Mouse (Mus musculus) cerebellum, adult 9-11 months (tissue): ENCODE results near the gene Mrgprh.
A peak's percentile ranks its signal among the peaks of the same experiment; 100 is the strongest.

Source experiments
- DNase-seq: peaks from one replicate; pipeline ENCODE4 v3.0.0; 2022

Mrgprh gene

DNA sequence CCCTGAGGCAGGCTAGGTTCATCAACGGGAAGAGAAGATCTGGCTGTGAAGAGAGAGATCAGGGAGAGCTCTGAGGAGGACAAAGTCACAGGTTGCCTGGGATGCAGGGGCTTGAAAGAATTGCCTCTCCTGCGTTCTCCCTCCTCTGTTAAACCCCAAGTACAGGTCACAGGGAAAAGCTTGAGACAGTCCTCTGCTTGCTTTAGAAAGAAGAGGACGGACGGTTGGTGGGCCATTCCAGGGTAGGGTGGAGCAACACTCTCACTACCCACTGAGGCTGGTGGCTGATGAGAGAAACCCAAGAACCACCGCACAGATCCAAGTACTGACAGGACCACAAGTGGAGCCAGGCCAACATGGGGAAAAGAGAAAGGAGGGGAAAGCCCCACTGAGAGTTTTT is at the start of gene Mrgprh:
Gene Mrgprh (plus strand): TSS at position 301 of the 400 bp plus-strand sequence.
- no peak for DNase-seq

DNA sequence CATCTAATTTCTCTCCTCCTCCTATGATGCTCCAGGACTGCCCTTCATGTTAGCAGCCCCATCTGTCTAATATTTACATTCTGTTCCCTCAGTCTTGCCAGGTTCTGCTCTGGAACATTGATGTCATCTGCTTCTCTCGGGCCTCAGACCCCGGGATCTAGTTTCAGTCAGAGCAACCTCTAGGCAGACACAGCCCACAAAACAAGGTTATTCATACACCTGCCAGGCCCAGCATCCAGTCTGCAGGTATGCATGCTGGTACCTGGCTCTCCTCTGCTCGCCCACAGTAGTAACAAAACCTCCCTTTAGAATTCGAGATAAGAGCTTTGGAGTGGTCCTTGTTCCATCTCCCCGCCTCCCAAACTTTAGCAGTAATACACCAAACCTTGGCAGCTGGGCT is 45.5 kb upstream of the Mrgprh start:
- peak; percentile 70 for DNase-seq

DNA sequence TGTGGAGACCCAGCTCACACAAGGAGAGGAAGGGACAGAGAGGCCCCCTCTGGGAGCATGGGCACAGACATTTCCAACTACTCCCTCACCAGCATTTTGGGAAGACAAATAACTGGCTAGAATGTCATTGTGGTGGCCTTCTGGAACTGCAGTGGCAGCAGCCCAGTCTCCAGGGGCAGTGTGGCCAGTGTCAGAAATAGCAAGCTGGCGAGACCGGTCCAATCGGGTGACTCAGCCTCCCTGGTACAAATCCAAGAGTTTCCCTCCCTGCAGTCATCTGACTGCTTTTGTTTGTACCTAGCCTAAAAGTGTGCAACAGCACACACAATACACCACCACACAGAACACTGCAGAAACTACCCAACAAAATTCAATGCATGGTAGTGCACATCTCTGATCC is 43.6 kb upstream of the Mrgprh start:
- peak; percentile 81 for DNase-seq

DNA sequence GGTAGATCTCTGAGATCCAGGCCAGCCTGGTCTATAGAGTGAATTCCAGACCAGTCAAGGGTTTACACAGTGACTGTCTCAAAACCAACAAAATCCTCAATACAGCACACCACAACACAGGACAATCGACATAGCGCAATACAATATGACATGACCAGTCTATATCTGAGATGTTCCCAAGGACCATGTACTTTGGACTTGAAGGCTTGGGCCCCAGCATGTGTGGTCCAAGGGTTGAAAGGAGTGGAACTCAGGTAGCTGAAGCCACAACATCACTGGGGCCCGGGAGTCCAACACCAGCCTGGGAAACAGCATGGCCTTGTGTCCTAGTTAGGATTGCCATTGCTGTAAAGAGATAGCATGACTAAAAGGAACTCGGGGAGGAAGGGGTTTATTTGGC is 43.2 kb upstream of the Mrgprh start:
- DNase-seq: no peak

DNA sequence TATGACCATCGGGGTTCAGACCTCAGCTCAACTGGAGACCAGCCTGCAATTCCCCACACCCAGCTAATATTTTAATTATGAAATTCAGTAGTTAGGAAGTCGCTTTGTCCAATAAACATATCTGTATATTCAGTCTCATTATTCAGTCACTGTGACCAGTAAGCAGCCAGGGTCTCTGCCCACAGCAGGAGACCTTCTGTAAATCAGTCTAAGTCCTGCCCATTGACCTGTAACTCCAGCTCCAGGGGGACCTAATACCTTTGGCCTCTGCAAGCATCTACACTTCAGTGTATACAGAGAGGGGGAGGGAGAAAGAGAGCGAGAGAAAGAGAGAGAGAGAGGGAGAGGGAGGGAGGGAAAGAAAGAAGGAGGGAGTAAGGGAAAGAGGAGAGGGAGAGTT is 41.5 kb upstream of the Mrgprh start:
- DNase-seq: no peak

DNA sequence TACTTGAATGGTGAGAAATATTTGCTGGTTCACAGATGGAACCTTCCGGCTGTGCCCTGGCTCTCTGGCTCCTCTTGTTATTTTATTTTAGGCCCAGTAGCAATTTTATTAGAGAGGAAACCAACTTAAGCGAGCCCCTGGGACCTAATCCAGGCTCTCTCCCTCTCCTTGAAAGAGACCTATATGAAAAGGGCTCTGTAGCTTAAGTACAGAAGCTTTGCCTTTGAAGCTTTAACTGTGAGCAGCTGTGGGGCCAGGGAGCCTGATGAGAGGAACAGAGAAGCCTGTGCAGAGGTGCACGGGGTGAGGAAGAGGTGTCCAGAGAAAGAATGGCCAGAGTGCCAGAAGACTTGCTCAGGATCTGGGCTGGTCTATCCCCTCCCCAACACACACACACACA is 41.0 kb upstream of the Mrgprh start:
- DNase-seq: no peak

DNA sequence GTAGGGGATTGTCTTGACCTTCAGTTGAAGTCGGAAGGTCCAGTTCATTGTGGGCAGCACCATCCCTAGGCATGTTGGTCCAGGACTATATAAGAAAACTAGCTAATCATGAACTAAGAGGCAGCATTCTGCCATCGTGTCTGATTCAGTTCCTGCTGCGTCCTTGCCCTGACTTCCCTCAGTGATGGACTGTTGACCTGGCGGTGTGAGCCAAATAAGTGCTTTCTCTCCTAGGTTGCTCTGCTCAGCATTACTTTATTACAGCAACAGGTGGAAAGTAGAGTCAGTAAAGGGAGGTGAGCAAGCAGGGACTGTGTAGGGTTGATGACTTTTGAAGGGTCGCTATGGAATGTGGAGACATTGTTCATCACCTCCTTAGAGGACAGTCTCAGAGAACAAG is 40.1 kb upstream of the Mrgprh start:
- no peak for DNase-seq

DNA sequence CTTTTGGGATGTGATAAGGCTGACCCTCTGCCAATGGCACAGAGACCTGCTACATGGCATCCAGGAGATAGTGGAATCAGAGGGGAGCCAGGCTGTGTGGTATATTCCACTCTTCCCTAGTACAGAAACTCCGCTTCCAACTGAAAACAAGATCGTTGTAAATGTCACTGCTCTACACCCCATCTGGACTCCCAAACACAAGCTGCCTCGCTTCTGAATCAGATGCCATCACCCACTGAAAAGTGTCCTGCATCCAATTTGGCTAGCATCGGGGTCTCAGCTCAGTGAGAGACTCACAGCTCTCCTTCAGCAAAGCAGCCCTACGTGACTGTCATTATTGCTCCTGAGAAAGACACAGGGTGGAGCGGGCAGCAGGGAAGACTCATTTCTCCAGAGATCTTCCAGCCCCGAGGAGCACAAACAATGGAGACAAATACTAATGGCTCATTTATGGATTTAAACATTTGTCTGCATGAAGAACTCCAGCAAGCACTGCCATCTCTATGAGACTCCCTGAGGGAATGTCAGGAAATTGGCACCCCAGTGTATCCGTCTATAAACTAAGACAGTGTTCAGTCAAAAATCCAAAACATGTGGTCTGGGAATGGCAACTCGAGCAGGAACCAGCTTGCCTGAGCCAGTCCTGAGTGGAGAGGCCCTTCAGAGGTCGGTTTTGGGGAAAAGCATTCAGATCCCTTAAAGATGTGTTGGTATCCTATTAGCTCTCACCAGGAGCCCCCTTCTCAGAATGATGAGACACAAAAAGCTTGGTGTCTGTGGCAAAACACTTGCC is 36.2 kb upstream of the Mrgprh start:
- peak; percentile 69 for DNase-seq

DNA sequence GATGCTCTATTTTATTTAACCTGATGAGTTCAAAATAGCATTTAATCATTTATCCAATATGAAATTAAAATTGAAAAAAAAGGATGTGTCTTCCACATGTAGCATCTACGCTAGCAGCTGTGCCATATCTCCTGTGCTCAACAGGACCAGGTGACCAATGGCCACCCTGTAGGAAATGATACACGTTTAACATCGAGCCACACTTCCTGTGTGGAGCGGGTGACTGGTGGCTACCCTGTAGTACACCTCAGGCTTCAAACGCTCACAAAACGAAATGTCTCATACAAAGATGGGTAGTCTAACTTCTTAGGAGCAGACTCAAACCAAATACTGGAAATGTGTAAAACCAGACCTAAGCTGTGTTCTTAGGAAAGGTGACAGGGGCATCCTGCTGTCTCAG is 32.0 kb upstream of the Mrgprh start:
- DNase-seq: no peak

DNA sequence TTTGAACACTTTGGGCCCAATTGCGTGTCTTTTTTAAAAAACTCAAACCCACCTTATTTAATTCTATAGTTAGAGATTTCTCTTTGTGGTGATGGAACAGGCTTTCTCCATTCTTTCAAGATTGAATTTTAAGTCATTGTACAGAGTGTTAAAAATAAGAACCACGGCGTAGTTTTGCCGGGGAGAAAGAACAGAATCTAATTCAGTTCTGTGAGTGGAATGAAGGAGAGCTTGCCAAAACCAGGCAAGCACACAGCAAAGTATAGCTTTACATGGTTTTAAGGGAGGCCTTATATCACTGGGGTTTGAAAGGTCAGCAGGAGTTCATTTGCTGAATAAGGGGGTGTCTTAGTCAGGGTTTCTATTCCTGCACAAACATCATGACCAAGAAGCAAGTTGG is 31.3 kb upstream of the Mrgprh start:
- DNase-seq: no peak

DNA sequence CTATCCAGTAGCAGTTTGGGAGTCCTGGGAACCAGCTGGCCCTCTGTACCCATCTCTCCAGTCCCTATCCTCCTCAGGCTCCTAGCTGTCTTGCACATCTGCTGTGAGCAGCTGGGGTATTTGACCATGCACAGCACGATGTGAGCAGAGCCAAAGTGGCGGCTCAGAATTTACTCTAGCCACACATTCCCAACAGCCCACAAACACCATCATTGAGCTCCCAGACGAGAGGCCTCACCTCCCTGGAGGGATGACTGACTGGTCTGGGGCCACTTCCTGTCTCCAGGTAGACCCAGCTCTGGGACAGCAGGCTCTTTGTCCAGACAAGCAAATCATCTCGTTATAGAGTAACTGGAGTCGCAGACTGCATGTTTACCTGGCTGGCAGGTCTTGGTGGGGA is 30.0 kb upstream of the Mrgprh start:
- no peak for DNase-seq

DNA sequence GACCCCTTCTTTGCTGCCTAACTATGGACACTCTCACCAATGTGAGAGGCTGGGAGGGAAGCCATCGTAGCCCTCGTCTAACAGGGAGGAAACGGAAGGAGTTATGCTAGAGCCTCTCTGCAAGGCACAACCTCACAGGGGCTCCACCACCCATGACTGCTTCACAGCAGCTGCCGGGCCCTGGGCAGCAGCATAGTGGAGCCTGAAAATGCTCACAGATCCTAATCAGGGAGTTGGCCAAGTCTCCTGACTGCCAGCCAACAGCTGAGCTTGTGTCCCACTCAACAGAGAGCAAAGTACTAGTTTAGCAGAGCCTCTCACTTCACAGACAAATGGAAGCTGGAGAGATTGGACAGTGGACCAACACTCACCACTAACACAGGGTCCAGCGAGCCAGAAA is 29.4 kb upstream of the Mrgprh start:
- no peak for DNase-seq

DNA sequence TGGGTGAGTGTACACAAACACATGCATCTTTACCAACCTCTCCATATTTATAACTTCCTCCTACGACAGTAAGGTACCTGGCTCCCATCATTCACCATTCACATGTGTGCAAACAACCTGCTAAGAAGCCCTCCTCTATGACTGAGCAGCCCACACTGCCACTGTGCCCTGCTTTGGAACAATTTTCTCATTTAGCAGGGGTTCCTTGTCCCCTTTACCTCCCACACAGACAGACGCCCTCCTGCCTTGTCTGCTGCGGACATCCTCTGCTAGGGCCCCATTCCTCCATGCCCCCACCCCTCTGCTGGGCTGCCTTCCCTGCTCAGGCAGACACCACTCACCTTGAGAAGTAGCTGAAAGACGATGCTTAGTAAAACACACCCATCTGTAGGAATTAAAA is 28.1 kb upstream of the Mrgprh start:
- no peak for DNase-seq

DNA sequence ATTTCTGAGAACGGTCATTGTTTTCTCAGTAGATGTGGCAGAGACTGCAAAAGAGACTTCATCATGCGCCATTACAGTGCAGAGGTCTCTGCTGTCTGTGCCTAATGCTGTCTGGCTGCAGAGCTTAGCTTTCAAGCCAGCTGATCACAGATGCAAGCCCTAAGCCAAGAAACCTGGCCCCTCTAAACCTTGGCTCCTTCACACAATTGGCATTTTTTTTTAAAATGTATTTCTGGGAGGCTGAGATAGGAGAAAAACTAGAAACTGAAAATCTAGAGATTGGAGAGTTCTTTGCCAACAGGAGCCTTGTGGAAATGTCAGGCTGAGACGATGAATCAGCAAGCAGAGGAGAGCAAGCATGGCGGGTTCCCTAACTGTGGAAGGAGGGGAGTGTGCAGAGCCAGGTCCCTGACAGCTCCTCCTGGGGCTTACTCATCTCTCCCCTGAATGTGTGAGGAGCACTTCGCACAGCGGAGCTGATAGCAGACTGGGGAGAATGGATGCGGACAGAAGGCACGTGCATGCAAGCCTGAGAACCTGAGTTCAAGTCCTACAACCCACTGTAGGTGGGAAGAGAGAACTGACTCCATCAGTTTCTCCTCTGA is 26.0 kb upstream of the Mrgprh start:
- no peak for DNase-seq

DNA sequence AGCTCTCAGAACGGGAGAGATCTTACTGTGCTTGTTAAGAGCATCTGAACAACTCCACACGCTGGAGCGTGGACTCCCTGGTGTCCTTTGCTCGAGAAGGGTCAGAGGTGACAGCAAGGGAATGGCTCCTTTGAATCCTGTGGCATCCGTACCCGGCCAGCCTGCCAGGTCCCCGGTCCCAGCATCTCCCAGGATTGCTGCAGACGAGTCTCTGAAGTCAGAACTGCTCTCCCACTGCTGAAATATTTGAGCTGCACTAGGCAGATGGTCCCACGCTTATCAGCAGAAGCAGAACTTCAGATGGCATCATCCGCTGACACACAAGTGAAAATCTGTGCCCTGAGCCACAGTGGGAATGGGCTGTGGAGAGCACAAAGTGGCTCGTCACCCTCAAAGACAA is 24.1 kb upstream of the Mrgprh start:
- no peak for DNase-seq

DNA sequence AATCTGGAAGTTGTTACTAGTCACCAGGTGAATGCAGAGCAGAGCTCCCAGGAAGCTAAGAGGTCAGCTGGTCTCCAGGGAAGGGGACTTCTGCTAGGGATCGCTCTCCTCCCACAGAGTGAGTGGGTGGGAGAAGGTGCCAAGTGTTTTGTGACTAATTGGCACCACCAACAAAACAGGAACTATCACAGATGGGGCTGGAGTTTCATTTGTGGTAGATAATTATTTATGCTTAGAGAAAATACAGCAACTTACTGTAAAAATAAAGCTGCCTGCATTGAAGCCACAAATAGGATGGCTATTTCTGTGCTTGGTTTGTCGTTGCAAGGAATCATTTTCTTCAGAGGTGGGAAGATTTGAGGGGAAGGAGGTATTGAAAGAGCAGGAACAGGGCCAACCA is 22.0 kb upstream of the Mrgprh start:
- DNase-seq: peak; percentile 47

DNA sequence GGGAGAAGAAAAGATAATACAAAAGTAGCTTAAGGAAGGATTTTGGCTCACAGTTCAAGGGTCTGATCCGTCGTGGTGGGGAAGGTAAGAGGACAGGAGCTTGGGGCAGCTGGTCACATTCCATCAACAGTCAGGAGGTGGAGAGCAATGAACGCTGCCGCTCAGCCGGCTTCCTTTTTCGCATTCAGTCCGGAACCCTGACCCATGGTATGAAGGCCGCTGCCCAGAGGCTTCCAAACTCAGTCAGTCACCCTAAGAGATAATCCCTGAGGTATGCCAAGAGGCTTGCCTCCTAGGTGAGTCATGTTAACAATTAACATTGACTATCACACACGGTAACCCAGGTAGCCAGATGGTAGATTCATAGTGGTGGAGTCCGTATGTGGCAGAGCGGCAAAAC is 21.4 kb upstream of the Mrgprh start:
- no peak for DNase-seq

DNA sequence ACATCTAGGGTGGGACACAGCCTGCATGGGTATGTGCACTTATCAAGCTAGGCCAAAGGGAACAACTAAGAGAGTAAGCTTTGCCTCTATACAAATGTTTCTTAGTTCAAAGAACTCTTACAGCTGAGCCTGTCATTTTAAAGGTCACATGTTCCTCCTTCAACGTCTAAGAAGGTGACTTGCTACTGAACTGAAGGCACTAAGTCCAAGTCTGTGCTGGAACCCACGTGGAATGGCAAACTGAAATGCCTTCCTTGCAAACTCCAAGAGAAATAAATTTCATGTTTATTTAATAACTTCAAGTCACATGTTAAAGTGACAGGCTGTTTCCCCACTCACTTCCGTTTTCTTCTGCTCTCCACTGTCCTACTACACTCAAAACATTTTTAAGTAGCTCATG is 18.4 kb upstream of the Mrgprh start:
- DNase-seq: no peak

DNA sequence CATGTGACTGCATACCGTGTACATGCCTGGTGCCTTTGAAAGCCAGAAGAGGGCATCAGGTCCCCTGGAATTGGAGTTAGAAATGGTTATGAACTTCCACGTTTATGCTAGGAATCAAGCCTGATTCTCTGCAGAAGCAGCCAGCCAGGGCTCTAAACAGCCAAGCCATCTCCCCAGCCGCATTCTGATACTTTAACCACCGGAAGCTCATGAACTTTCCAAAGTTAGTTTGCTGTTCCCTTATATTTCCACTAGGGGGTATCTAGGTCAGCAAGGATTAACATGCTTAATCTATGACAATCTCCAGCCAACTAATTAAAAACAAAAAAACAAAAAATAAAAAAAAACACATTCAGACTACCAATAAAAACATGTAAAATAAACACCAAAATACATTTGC is 17.8 kb upstream of the Mrgprh start:
- DNase-seq: no peak

DNA sequence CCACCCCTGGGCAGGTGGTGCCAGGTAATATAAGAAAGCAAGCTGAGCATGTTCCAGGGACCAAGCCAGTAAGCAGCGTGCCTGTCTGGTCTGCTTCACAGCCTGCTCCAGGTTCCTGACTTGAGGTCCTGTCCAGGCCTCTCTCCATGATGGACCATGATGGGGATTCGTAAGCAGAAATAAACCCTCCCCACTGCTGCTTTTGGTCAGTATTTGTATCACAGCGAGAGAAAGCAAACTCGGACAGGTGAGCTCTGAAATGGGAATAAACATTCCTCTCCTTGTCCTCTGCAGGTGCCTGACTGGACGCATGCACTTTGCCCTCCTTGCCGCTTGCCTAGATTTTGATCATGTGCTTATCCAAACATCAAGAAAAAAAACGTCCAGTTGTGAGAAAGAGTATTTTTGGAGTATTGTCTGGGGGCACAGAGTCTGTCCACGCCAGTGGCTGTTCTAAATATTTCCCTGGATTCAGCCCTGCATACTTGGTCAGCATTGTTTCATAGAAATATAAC is 16.8 kb upstream of the Mrgprh start:
- DNase-seq: no peak

DNA sequence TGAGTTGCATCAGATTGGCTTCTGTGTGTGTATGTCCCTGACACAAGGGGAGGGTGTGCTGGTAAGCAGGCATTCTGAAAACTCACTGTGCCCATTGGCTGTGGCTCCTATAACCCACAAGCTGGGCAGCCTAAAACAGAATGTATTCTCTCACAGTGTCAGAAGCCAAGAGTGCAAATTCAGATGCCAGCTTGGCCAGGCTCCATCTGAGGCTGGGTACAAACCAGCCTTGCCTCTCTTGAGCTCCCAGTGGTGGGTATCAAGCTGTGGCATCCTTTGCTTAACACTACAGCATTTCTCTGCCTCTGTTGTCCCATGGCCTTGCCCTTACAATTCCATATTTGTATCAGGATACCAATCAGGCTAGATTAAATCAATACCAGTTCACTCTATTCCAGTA is 11.7 kb upstream of the Mrgprh start:
- peak; percentile 43 for DNase-seq

DNA sequence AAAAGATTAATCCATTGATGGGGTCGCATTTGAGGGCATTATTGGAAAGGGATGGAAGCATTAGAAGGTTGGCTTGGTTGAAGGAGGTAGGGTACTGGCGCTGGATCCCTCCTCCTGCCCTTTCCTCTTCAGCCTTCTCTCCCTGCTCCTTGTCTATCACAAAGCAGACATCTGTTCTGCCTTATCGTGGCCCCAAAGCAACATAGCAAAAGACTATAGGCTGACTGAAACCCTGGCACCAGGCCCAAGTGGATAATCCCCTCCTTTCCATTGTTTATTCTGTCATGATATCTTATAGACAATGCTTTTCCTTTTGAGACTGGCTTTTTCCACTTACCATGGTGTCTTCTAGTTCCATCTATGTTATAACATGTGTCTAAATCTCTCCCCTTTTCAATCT is 10.4 kb upstream of the Mrgprh start:
- no peak for DNase-seq

DNA sequence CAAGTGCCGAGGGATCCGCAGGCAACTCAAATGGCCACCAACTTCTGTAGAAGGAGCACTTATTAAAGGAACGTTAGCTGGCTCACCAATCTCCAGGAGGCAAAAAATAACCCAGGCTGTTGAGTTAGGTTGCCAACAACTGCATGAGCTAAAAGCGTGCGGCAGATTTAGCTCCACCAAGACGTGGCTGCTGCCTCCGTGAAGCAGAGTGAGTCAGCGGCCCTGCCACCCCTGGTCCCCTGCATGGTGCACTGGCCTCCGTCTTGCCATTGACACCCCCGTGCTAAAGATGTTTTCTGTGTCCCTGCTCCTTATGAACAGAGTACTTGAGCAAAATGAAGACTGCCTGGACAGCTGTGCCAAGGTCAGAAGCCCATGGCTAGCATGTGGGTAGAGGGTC is 9.0 kb upstream of the Mrgprh start:
- DNase-seq: no peak

DNA sequence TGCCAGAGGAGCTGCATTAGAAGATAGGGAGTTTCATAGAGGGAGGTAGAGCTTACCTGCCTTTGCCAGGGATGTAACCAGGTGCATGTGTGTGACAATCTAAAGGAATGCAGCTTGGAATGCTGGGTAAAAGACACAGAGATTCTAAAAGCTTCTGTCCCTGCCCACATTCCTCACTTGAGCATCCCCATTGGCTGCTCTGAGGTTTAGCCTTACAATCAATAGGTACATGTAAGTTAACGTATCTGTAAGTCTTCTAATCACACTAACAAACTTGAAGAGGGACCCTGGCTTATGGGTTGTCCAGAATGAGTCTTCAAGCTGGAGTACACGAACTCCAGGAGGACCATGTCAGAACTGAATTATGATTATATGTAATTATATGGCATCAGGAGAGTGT is 7.8 kb upstream of the Mrgprh start, which contains the start of gene Mas1:
Gene Mas1 (minus strand): TSS at position 101 of the 400 bp plus-strand sequence.
- DNase-seq: no peak

DNA sequence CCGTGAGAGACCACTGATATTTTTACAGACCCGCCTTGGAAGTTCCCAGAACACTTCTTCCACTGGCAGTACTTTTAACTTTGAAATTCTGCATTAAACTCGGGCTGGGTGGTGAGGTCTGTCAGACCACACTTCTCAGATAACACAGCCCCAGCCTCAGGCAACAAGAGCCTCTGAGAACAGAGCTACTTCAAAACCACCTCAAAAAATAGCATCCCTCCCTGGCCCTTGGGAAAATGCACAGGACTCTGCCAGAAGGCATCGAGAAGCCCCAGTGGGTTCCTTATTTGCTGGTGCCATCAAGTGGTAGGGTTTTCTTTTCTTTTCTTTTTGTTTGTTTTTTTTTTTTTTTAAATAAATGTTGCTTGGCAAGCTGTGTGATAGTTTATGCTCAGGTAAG is 7.2 kb upstream of the Mrgprh start:
- no peak for DNase-seq
